Mouse (Mus musculus) C2C12 (cell line): ENCODE data around the gene Herc2. TPM values are rescaled to one million over a fixed set of nuclear protein-coding genes. Genes with fewer than 3 reads are reported as not detected.

Experiments
- H3K27me3 ChIP-seq: one replicate; pipeline ENCODE4 v1.6.1; 2011; ENCODE audit not compliant: control insufficient read depth, insufficient read depth, insufficient read length
- H3K36me3 ChIP-seq: one replicate; pipeline ENCODE4 v1.6.1; 2011; ENCODE audit not compliant: control insufficient read depth, insufficient read depth
- H3K4me3 ChIP-seq: one replicate; pipeline ENCODE4 v1.5.1; 2011; ENCODE audit warnings: mild to moderate bottlenecking, control low read depth; ENCODE audit not compliant: poor library complexity, insufficient read depth, severe bottlenecking
- H3K79me2 ChIP-seq: one replicate; pipeline ENCODE4 v1.6.1; 2011; ENCODE audit not compliant: control insufficient read depth, insufficient read depth
- H3K79me3 ChIP-seq: one replicate; pipeline ENCODE4 v1.6.1; 2011; ENCODE audit warnings: low read depth, control low read depth
- H3ac ChIP-seq: one replicate; pipeline ENCODE3; 2011; ENCODE audit warnings: low read depth; ENCODE audit not compliant: control insufficient read depth, insufficient read length
- CEBPB ChIP-seq: IDR thresholded peaks from one replicate; pipeline ENCODE4 v1.6.1; 2011; ENCODE audit warnings: low read depth, mild to moderate bottlenecking, control low read depth, moderate library complexity
- CTCF ChIP-seq: IDR thresholded peaks from one replicate; pipeline ENCODE4 v1.5.1; 2011; ENCODE audit not compliant: control insufficient read depth, insufficient read depth, insufficient read length
- FOSL1 ChIP-seq: IDR thresholded peaks from one replicate; pipeline ENCODE4 v1.8.0; 2011; ENCODE audit warnings: mild to moderate bottlenecking, low read length; ENCODE audit not compliant: poor library complexity, insufficient read depth, severe bottlenecking
- MAX ChIP-seq: IDR thresholded peaks from one replicate; pipeline ENCODE4 v1.6.1; 2011; ENCODE audit warnings: mild to moderate bottlenecking, control low read depth
- MYOD1 ChIP-seq: IDR thresholded peaks from one replicate; pipeline ENCODE4 v1.6.1; 2011; ENCODE audit warnings: low read depth; ENCODE audit not compliant: control insufficient read depth, insufficient read length
- MYOG ChIP-seq: IDR thresholded peaks from one replicate; pipeline ENCODE4 v1.6.1; 2011; ENCODE audit not compliant: control insufficient read depth, insufficient read length; ENCODE audit errors: extremely low read depth
- USF1 ChIP-seq: IDR thresholded peaks from one replicate; pipeline ENCODE4 v1.6.1; 2011; ENCODE audit warnings: low read depth, mild to moderate bottlenecking, control low read depth, moderate library complexity
- polyA plus RNA-seq: library from polyadenylated mRNA; unstranded; fragments of >200 nt; fragmentation: generic; extraction: Trizol; gene quantifications from one replicate; pipeline ENCODE4 v1.2.1, GENCODE M21; 2012; ENCODE audit warnings: missing spikeins

Gene Herc2
- polyA plus RNA-seq, 1 experiment, result 8.8 TPM

GRCm38 (mm10) chr7:56168713-56169112, 118.7 kb downstream of the Herc2 start:
- Histone ChIP-seq H3K27me3 (no peaks in the 10 kb centered on the region), H3K36me3 (peaks cover 7% of the 10 kb centered on the region), H3K79me3 (no peaks in the 10 kb centered on the region), H3K79me2 (no peaks in the 10 kb centered on the region), H3ac (no peak overlapping the region), H3K4me3 (no peak overlapping the region)
- TF ChIP-seq USF1, result no peak
- TF ChIP-seq MYOG, result no peak
- no peak for TF ChIP-seq CEBPB
- TF ChIP-seq FOSL1, result no peak
- no peak for TF ChIP-seq MAX
- no peak for TF ChIP-seq MYOD1
- no peak for TF ChIP-seq CTCF

GRCm38 (mm10) chr7:56177371-56177770, 127.4 kb downstream of the Herc2 start:
- Histone ChIP-seq H3K36me3 (peaks cover 10% of the 10 kb centered on the region), H3K4me3 (no peak overlapping the region), H3K79me2 (no peaks in the 10 kb centered on the region), H3ac (no peak overlapping the region), H3K79me3 (no peaks in the 10 kb centered on the region), H3K27me3 (no peaks in the 10 kb centered on the region)
- TF ChIP-seq MYOD1 (no peak), MAX (no peak), CTCF (no peak), USF1 (no peak), MYOG (no peak), FOSL1 (no peak), CEBPB (no peak)

GRCm38 (mm10) chr7:56191041-56191440, 141.0 kb downstream of the Herc2 start:
- TF ChIP-seq CEBPB (no peak), MYOD1 (no peak), FOSL1 (no peak), CTCF (no peak), MAX (no peak), USF1 (no peak), MYOG (no peak)
- H3K79me2 ChIP-seq, result no peaks in the 10 kb centered on the region
- no peaks in the 10 kb centered on the region for H3K27me3 ChIP-seq
- no peak overlapping the region for H3ac ChIP-seq
- no peaks in the 10 kb centered on the region for H3K79me3 ChIP-seq
- H3K36me3 ChIP-seq, result peaks cover 21% of the 10 kb centered on the region
- no peak overlapping the region for H3K4me3 ChIP-seq

GRCm38 (mm10) chr7:56191661-56192060, 141.7 kb downstream of the Herc2 start:
- Histone ChIP-seq H3K79me2 (no peaks in the 10 kb centered on the region), H3K27me3 (no peaks in the 10 kb centered on the region), H3ac (no peak overlapping the region), H3K4me3 (no peak overlapping the region), H3K79me3 (no peaks in the 10 kb centered on the region), H3K36me3 (peaks cover 21% of the 10 kb centered on the region)
- TF ChIP-seq MAX (no peak), USF1 (no peak), CTCF (no peak), FOSL1 (no peak), MYOD1 (no peak), CEBPB (no peak), MYOG (no peak)

- Histone ChIP-seq H3K79me2 (no peaks in the 10 kb centered on the region), H3K79me3 (no peaks in the 10 kb centered on the region), H3ac (no peak overlapping the region), H3K27me3 (no peaks in the 10 kb centered on the region), H3K4me3 (no peak overlapping the region), H3K36me3 (peaks cover 18% of the 10 kb centered on the region)
- TF ChIP-seq FOSL1, result no peak
- no peak for TF ChIP-seq USF1
- no peak for TF ChIP-seq CEBPB
- TF ChIP-seq MYOG, result no peak
- no peak for TF ChIP-seq MAX
- TF ChIP-seq CTCF, result no peak
- no peak for TF ChIP-seq MYOD1
Observed at GRCm38 (mm10) chr7:56201483-56202218, 151.7 kb downstream of the Herc2 start.

GRCm38 (mm10) chr7:56202843-56203242, 152.8 kb downstream of the Herc2 start:
- no peak for TF ChIP-seq MYOD1
- no peak for TF ChIP-seq MYOG
- no peak for TF ChIP-seq USF1
- no peak for TF ChIP-seq MAX
- no peak for TF ChIP-seq CTCF
- no peak for TF ChIP-seq CEBPB
- no peak for TF ChIP-seq FOSL1
- Histone ChIP-seq H3K27me3 (no peaks in the 10 kb centered on the region), H3K36me3 (peaks cover 22% of the 10 kb centered on the region), H3K79me3 (no peaks in the 10 kb centered on the region), H3K79me2 (no peaks in the 10 kb centered on the region), H3K4me3 (no peak overlapping the region), H3ac (no peak overlapping the region)
